Mouse (Mus musculus): Measurements from ENCODE around the gene Ctnna2.

Gene Ctnna2

GRCm38 (mm10) chr6:77265163-77265562 lies 714.3 kb downstream of the Ctnna2 start:
- DNase-seq (ENCODE audit: low read depth, low spot score) = no peak

- DNase-seq (ENCODE audit: low read depth, low spot score) = no peak
These were observed 722.0 kb downstream of the Ctnna2 start for GRCm38 (mm10) chr6:77257358-77258105.

- no peak for DNase-seq (ENCODE audit: low read depth, low spot score)
These were observed 723.2 kb downstream of the Ctnna2 start for GRCm38 (mm10) chr6:77256348-77256747.

- DNase-seq (ENCODE audit: low read depth, low spot score) = no peak
These were observed 726.0 kb downstream of the Ctnna2 start for GRCm38 (mm10) chr6:77253480-77253879.

GRCm38 (mm10) chr6:77243541-77244231 lies 735.8 kb downstream of the Ctnna2 start:
- DNase-seq (ENCODE audit: low read depth, low spot score) = no peak

- DNase-seq (ENCODE audit: low read depth, low spot score) = no peak
These were observed 736.7 kb downstream of the Ctnna2 start, which contains the start of gene Lrrtm1 for GRCm38 (mm10) chr6:77242601-77243406. Lrrtm1 (plus strand) TSS chr6:77242689.

GRCm38 (mm10) chr6:77240426-77240825 lies 739.1 kb downstream of the Ctnna2 start:
- no peak for DNase-seq (ENCODE audit: low read depth, low spot score)

- DNase-seq (ENCODE audit: low read depth, low spot score) = no peak
These were observed 756.5 kb downstream of the Ctnna2 start for GRCm38 (mm10) chr6:77222849-77223638.

GRCm38 (mm10) chr6:77220776-77221175 lies 758.7 kb downstream of the Ctnna2 start:
- DNase-seq (ENCODE audit: low read depth, low spot score) = no peak

- no peak for DNase-seq (ENCODE audit: low read depth, low spot score)
These were observed 760.6 kb downstream of the Ctnna2 start for GRCm38 (mm10) chr6:77218875-77219274.

GRCm38 (mm10) chr6:77215322-77215721 lies 764.2 kb downstream of the Ctnna2 start:
- DNase-seq (ENCODE audit: low read depth, low spot score) = no peak

GRCm38 (mm10) chr6:77213757-77214409 lies 765.6 kb downstream of the Ctnna2 start:
- no peak for DNase-seq (ENCODE audit: low read depth, low spot score)

GRCm38 (mm10) chr6:77209929-77210328 lies 769.6 kb downstream of the Ctnna2 start:
- no peak for DNase-seq (ENCODE audit: low read depth, low spot score)

GRCm38 (mm10) chr6:77209183-77209582 lies 770.3 kb downstream of the Ctnna2 start:
- DNase-seq (ENCODE audit: low read depth, low spot score) = no peak

- DNase-seq (ENCODE audit: low read depth, low spot score) = no peak
These were observed 780.1 kb downstream of the Ctnna2 start for GRCm38 (mm10) chr6:77199375-77199774.

GRCm38 (mm10) chr6:77196650-77197049 lies 782.8 kb downstream of the Ctnna2 start:
- no peak for DNase-seq (ENCODE audit: low read depth, low spot score)

- no peak for DNase-seq (ENCODE audit: low read depth, low spot score)
These were observed 787.9 kb downstream of the Ctnna2 start for GRCm38 (mm10) chr6:77191635-77192034.

GRCm38 (mm10) chr6:77188628-77189027 lies 790.9 kb downstream of the Ctnna2 start:
- no peak for DNase-seq (ENCODE audit: low read depth, low spot score)

- DNase-seq (ENCODE audit: low read depth, low spot score) = no peak
These were observed 793.7 kb downstream of the Ctnna2 start for GRCm38 (mm10) chr6:77185751-77186150.

- no peak for DNase-seq (ENCODE audit: low read depth, low spot score)
These were observed 794.6 kb downstream of the Ctnna2 start for GRCm38 (mm10) chr6:77184896-77185295.

- no peak for DNase-seq (ENCODE audit: low read depth, low spot score)
These were observed 803.7 kb downstream of the Ctnna2 start for GRCm38 (mm10) chr6:77175764-77176163.
